Mouse (Mus musculus) heart, postnatal 0 days (tissue): ENCODE data around the gene Ppig.

Experiments
- CTCF ChIP-seq: IDR thresholded peaks from 2 replicates; pipeline ENCODE4 v1.5.1; 2016; ENCODE audit warnings: antibody characterized with exemption, control low read depth, low read depth
- EP300 ChIP-seq: IDR thresholded peaks from 2 replicates; pipeline ENCODE4 v1.6.1; 2016; ENCODE audit warnings: antibody characterized with exemption, low read depth

DNA sequence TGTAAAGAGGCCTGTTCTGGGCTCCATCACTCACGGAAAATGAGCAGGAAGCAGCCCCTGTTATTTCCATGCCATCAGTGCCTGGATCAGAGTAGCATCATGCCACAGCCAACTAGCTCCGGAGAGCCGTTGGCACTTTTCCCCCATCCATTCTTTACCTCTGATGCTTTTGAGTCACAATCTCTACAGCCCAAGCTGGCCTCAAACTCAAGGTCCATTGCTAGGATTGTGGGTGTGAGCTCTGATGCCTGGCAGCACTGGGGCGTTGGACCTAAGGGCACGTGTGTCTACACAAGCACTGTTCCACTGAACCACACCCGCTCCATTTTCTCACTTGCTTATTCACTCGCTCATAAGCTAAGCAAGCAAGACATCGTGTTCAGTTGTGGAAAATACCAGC is 21.9 kb upstream of the Ppig start:
- no peak for TF ChIP-seq CTCF
- no peak for TF ChIP-seq EP300
